Mouse (Mus musculus) MEL (cell line): Measurements from ENCODE around the gene Akr1b7. TPM values are rescaled to one million over a fixed set of nuclear protein-coding genes. Genes with fewer than 3 reads are reported as not detected.

Experiments
- DNase-seq: peaks from one replicate; pipeline ENCODE4 v3.0.0; 2011; ENCODE audit warnings: low read depth, low spot score
- H3K27ac ChIP-seq: 2 replicates; pipeline ENCODE4 v1.5.1; 2012; ENCODE audit warnings: low read depth, mild to moderate bottlenecking, control low read depth, low read length, moderate library complexity; ENCODE audit not compliant: control insufficient read depth
- H3K27me3 ChIP-seq, 2 experiments: fragments of 150-350 bp in 1 of 2; sonication (generic) in 1 of 2; 2 replicates each; pipeline ENCODE4 v1.6.1; 2012; ENCODE audit warnings: low read length in 2 of 2, mild to moderate bottlenecking in 2 of 2, improper control_type of control experiment in 1 of 2, moderate library complexity in 1 of 2; ENCODE audit not compliant: insufficient read depth in 2 of 2, control insufficient read depth in 1 of 2
- H3K36me3 ChIP-seq, 2 experiments: 2 replicates each; pipeline ENCODE4 v1.6.1; 2012 to 2014; ENCODE audit warnings: low read length in 2 of 2, improper control_type of control experiment in 1 of 2, inconsistent platforms in 1 of 2, mild to moderate bottlenecking in 1 of 2; ENCODE audit not compliant: insufficient read depth in 2 of 2, control insufficient read depth in 1 of 2
- H3K4me1 ChIP-seq, 2 experiments: fragments of 150-350 bp in 1 of 2; sonication (generic) in 1 of 2; 2 replicates each; pipeline ENCODE4 v1.6.1; 2012; ENCODE audit warnings: low read length in 2 of 2, improper control_type of control experiment in 1 of 2, mild to moderate bottlenecking in 1 of 2; ENCODE audit not compliant: insufficient read depth in 2 of 2, control insufficient read depth in 1 of 2
- H3K4me3 ChIP-seq, 2 experiments: fragments of 150-350 bp in 1 of 2; sonication (generic) in 1 of 2; 2 replicates each; pipeline ENCODE4 v1.5.1; 2012; ENCODE audit warnings: low read depth in 2 of 2, low read length in 2 of 2, mild to moderate bottlenecking in 2 of 2, moderate library complexity in 2 of 2, control low read depth in 1 of 2, improper control_type of control experiment in 1 of 2; ENCODE audit not compliant: control insufficient read depth in 1 of 2, insufficient read depth in 1 of 2
- H3K79me2 ChIP-seq: 2 replicates; pipeline ENCODE4 v1.6.1; 2012; ENCODE audit warnings: mild to moderate bottlenecking, low read length, moderate library complexity; ENCODE audit not compliant: control insufficient read depth, poor library complexity, insufficient read depth
- H3K9ac ChIP-seq: 2 replicates; pipeline ENCODE4 v1.6.1; 2012; ENCODE audit warnings: low read depth, mild to moderate bottlenecking, control low read depth, low read length, moderate library complexity; ENCODE audit not compliant: control insufficient read depth, poor library complexity, severe bottlenecking
- H3K9me3 ChIP-seq: fragments of 150-350 bp; sonication (generic); replicated peaks from 2 replicates; pipeline ENCODE4 v1.6.1; 2012; ENCODE audit warnings: mild to moderate bottlenecking, low read length, improper control_type of control experiment, moderate library complexity; ENCODE audit not compliant: insufficient read depth
- E2F4 ChIP-seq: IDR thresholded peaks from 2 replicates; pipeline ENCODE4 v1.6.1; 2011; ENCODE audit warnings: low read depth, low read length, improper control_type of control experiment, borderline replicate concordance
- EP300 ChIP-seq, 2 experiments: IDR thresholded peaks; 2 replicates each; pipeline ENCODE4 v1.6.1; 2011; ENCODE audit warnings: improper control_type of control experiment in 2 of 2, low read length in 2 of 2, low read depth in 1 of 2, mild to moderate bottlenecking in 1 of 2
- ETS1 ChIP-seq: IDR thresholded peaks from 2 replicates; pipeline ENCODE4 v1.6.1; 2012; ENCODE audit warnings: low read depth, mild to moderate bottlenecking, inconsistent platforms, low read length, improper control_type of control experiment, moderate library complexity
- GATA1 ChIP-seq: IDR thresholded peaks from 2 replicates; pipeline ENCODE4 v1.6.1; 2011; ENCODE audit warnings: low read depth, low read length, improper control_type of control experiment
- JUND ChIP-seq: IDR thresholded peaks from 2 replicates; pipeline ENCODE4 v1.6.1; 2011; ENCODE audit warnings: low read depth, mild to moderate bottlenecking, improper control_type of control experiment, low read length
- KAT2A ChIP-seq: conservative IDR thresholded peaks from 2 replicates; pipeline ENCODE4 v1.6.1; 2012; ENCODE audit warnings: low read depth, low read length, improper control_type of control experiment, inconsistent platforms
- MAX ChIP-seq: IDR thresholded peaks from 2 replicates; pipeline ENCODE4 v1.6.1; 2011; ENCODE audit warnings: low read length, improper control_type of control experiment
- MAZ ChIP-seq: IDR thresholded peaks from 2 replicates; pipeline ENCODE4 v1.6.1; 2012; ENCODE audit warnings: low read depth, mild to moderate bottlenecking, inconsistent platforms, low read length, improper control_type of control experiment
- MEF2A ChIP-seq: IDR thresholded peaks from 2 replicates; pipeline ENCODE4 v1.6.1; 2014; ENCODE audit warnings: low read depth, mild to moderate bottlenecking, inconsistent platforms, low read length, improper control_type of control experiment; ENCODE audit not compliant: poor library complexity, insufficient replicate concordance, severe bottlenecking; ENCODE audit errors: extremely low read depth
- MYB ChIP-seq: IDR thresholded peaks from 2 replicates; pipeline ENCODE4 v1.6.1; 2011; ENCODE audit warnings: mild to moderate bottlenecking, low read depth, low read length, improper control_type of control experiment
- NELFE ChIP-seq: IDR thresholded peaks from 2 replicates; pipeline ENCODE4 v1.6.1; 2011; ENCODE audit warnings: low read depth, low read length, improper control_type of control experiment
- NRF1 ChIP-seq: IDR thresholded peaks from 2 replicates; pipeline ENCODE4 v1.6.1; 2014; ENCODE audit warnings: low read depth, mild to moderate bottlenecking, inconsistent platforms, low read length, improper control_type of control experiment, moderate library complexity; ENCODE audit not compliant: poor library complexity, insufficient read depth, severe bottlenecking
- POLR2A ChIP-seq, 2 experiments: IDR thresholded peaks; 2 replicates each; pipeline ENCODE4 v1.6.1; 2011 to 2012; ENCODE audit warnings: low read length in 2 of 2, mild to moderate bottlenecking in 2 of 2, control low read depth in 1 of 2, improper control_type of control experiment in 1 of 2, low read depth in 1 of 2, moderate library complexity in 1 of 2; ENCODE audit not compliant: control insufficient read depth in 1 of 2, insufficient read depth in 1 of 2, poor library complexity in 1 of 2
- POLR2AphosphoS2 ChIP-seq: IDR thresholded peaks from 2 replicates; pipeline ENCODE4 v1.6.1; 2011; ENCODE audit warnings: low read length, improper control_type of control experiment
- POLR2AphosphoS5 ChIP-seq: IDR thresholded peaks from 2 replicates; pipeline ENCODE4 v1.6.1; 2012; ENCODE audit warnings: low read depth, borderline replicate concordance, mild to moderate bottlenecking, inconsistent platforms, low read length, moderate library complexity, mixed read lengths
- RAD21 ChIP-seq: IDR thresholded peaks from 2 replicates; pipeline ENCODE4 v1.6.1; 2011; ENCODE audit warnings: mild to moderate bottlenecking, low read depth, low read length, improper control_type of control experiment
- SIN3A ChIP-seq: IDR thresholded peaks from 2 replicates; pipeline ENCODE4 v1.6.1; 2012; ENCODE audit warnings: low read length, improper control_type of control experiment, inconsistent platforms
- TCF12 ChIP-seq: IDR thresholded peaks from 2 replicates; pipeline ENCODE4 v1.6.1; 2014; ENCODE audit warnings: low read depth, mild to moderate bottlenecking, inconsistent platforms, low read length, improper control_type of control experiment, moderate library complexity
- UBTF ChIP-seq: IDR thresholded peaks from 2 replicates; pipeline ENCODE4 v1.6.1; 2012; ENCODE audit warnings: low read depth, mild to moderate bottlenecking, inconsistent platforms, low read length, improper control_type of control experiment, moderate library complexity, borderline replicate concordance; ENCODE audit not compliant: insufficient read depth
- USF1 ChIP-seq: IDR thresholded peaks from 2 replicates; pipeline ENCODE4 v1.6.1; 2014; ENCODE audit warnings: low read depth, mild to moderate bottlenecking, inconsistent platforms, low read length, improper control_type of control experiment, moderate library complexity
- ZC3H11A ChIP-seq: IDR thresholded peaks from 2 replicates; pipeline ENCODE4 v1.6.1; 2012; ENCODE audit warnings: low read depth, mild to moderate bottlenecking, inconsistent platforms, low read length, improper control_type of control experiment
- ZMIZ1 ChIP-seq: IDR thresholded peaks from 2 replicates; pipeline ENCODE4 v1.6.1; 2012; ENCODE audit warnings: low read depth, mild to moderate bottlenecking, inconsistent platforms, low read length, improper control_type of control experiment, moderate library complexity
- ZNF384 ChIP-seq: IDR thresholded peaks from 2 replicates; pipeline ENCODE4 v1.6.1; 2012; ENCODE audit warnings: low read depth, mild to moderate bottlenecking, inconsistent platforms, low read length, improper control_type of control experiment
- polyA plus RNA-seq, 2 experiments: library from polyadenylated mRNA; stranded (reverse) in 1 of 2; unstranded in 1 of 2; fragments of >175 nt in 1 of 2; fragments of >200 nt in 1 of 2; gene quantifications; 2 replicates each; pipeline versions ENCODE4 v1.2.1 to v1.2.4; 2012; ENCODE audit warnings: low replicate concordance in 2 of 2, low read depth in 1 of 2; ENCODE audit not compliant: insufficient read length in 2 of 2, insufficient read depth in 1 of 2, missing spikeins in 1 of 2
- total RNA-seq: library from RNA; depleted of rRNA; stranded (reverse); fragments of 300-350 nt; gene quantifications from 2 replicates; pipeline ENCODE4 v1.2.3, GENCODE M21; 2012

The Akr1b7 gene
- total and polyA plus RNA-seq, 3 experiments: not detected

GRCm38 (mm10) chr6:34459456-34459855, 47.3 kb downstream of the Akr1b7 start:
- TF ChIP-seq ZC3H11A: no peak
- no peak for TF ChIP-seq MYB
- no peak for TF ChIP-seq NELFE
- TF ChIP-seq JUND: no peak
- TF ChIP-seq SIN3A: no peak
- no peak for TF ChIP-seq RAD21
- no peak for TF ChIP-seq TCF12
- TF ChIP-seq USF1: no peak
- TF ChIP-seq ZNF384: no peak
- no peak for TF ChIP-seq POLR2AphosphoS5
- TF ChIP-seq MEF2A: no peak
- no peak for TF ChIP-seq ETS1
- TF ChIP-seq EP300 (IDR thresholded peaks at IDR 0.05; ENCODE audit: low read depth in 1 of 2, low read length in 2 of 2): no peak
- no peak for TF ChIP-seq GATA1
- no peaks in the 10 kb centered on the region for H3K79me2 ChIP-seq
- no peak overlapping the region for H3K9ac ChIP-seq
- peaks cover 0 to 6% of the 10 kb centered on the region in 2 experiments; a peak in 1 of 4 replicates for H3K4me1 ChIP-seq
- DNase-seq: no peak
- no peak overlapping the region for H3K4me3 ChIP-seq
- no peaks in the 10 kb centered on the region for H3K9me3 ChIP-seq
- no peaks in the 10 kb centered on the region; a peak in 1 of 4 replicates for H3K36me3 ChIP-seq
- H3K27me3 ChIP-seq: peaks cover 10 to 13% of the 10 kb centered on the region in 2 experiments
- no peak overlapping the region for H3K27ac ChIP-seq

GRCm38 (mm10) chr6:34460651-34461050, 48.5 kb downstream of the Akr1b7 start:
- Histone ChIP-seq H3K27ac (no peak overlapping the region), H3K27me3 (peaks cover 9 to 13% of the 10 kb centered on the region in 2 experiments), H3K4me3 (no peak overlapping the region), H3K36me3 (no peaks in the 10 kb centered on the region), H3K4me1 (0 out of 4 replicates have a peak, but pooled peaks cover 0 to 3% of the 10 kb centered on the region in 2 experiments), H3K9me3 (no peaks in the 10 kb centered on the region), H3K79me2 (no peaks in the 10 kb centered on the region), H3K9ac (no peak overlapping the region)
- TF ChIP-seq MAZ: no peak
- TF ChIP-seq ZMIZ1: no peak
- TF ChIP-seq TCF12: no peak
- no peak for TF ChIP-seq POLR2AphosphoS2
- TF ChIP-seq EP300 (IDR thresholded peaks at IDR 0.05; ENCODE audit: low read depth in 1 of 2, low read length in 2 of 2): no peak
- TF ChIP-seq NRF1: no peak
- TF ChIP-seq KAT2A: no peak
- no peak for TF ChIP-seq E2F4
- no peak for TF ChIP-seq SIN3A
- TF ChIP-seq ETS1: no peak
- TF ChIP-seq UBTF: no peak
- no peak for TF ChIP-seq POLR2A (IDR thresholded peaks at IDR 0.05; ENCODE audit: control insufficient read depth in 1 of 2, insufficient read depth in 1 of 2, low read depth in 1 of 2, low read length in 2 of 2, poor library complexity in 1 of 2)
- no peak for TF ChIP-seq MEF2A
- TF ChIP-seq GATA1: no peak
- TF ChIP-seq MAX: no peak
- no peak for DNase-seq
